Mouse (Mus musculus): ENCODE results near the gene Ppfia4.

Ppfia4 gene

DNA sequence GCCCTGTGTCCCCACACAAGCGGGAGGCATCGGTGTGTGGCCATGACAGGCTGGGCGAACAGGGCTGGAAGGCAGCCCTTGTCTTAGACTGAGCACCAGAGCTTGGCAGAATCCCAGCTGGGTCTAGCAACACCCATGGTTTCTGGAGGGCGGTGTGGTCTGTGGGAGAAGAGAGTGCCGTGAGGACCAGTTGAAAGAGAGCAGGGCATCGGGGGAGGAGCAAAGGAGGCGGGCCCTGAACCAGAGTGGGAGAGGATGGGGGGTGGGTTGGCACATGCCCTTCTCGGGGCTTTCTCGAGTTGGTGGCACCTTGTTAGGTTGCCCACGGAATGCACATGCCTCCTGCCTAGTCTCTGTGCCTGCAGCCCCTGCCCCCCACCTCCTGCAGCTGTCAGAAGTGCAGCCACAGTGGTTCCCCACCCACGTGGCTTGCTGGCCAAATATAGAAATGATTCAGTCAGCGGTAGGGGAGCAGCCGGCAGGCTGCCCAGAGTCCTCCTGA lies at the start of gene Ppfia4:
TSS of gene Ppfia4 (minus strand) at position 159 of the 502 bp plus-strand sequence.
- in situ Hi-C loops (cut with MboI, MseI): loop anchor here in 1 of 2 experiments (5.0 kb wide), 1 partner anchor 181 kb away; no protein-coding TSS in a partner anchor

DNA sequence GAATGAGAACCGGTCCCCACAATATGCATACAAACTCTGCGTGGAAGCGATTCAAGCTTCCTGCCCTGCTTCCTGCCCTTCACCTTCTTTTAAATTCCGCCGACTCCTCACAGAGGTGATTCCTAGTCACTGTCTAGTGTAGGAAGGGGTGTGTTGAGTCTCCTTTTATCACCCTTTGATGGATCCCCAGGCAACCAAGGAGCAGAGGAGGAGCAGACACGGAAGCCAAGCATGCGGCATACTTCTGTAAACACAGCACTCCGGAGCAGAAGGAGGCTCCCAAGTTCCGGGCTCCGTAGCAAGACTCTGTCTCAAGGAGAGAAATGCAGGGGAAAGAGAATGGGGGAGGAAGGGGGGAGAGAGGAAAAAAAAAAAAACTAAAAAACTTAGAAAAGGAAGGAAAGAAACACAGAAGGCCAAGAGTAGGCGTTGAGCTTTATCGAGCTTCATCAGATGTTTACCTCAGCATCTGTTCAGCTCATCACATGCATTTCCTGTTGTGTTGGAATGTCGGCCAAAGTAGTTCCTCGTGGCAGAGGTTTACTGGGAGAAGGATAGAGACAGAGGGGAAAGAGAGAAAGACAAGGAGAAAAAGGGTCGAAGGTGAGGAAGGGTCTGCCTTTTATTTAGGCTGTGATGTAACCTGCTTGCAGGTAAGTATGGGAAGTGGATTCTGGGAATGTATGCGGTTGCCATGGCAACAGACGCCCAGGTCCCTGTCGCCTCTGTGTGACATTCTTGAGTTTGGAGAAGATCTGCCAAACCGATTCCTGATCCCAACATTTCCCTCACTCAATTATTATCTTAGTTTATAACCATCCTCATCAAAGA lies 49.3 kb upstream of the Ppfia4 start:
- in situ Hi-C loops (cut with MboI, MseI): no loop called here

DNA sequence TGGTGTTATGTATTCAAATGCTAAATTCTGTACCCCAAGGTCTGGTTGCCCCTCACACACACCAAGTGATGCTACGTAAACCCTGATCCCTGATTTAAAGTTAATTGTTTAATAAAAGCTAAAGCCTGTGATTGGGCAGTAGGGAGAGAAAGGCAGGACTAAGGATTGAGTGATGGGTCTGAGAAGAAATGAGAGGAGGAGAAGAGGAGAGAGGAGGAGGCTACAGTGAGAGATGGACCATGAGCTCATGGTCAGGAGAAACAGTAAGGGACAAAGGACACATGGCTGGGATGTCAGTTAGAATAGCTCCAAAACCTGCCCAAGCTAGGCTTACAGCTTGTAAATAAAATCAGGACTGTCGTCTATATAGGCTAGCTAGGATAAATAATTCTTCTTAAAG lies 48.3 kb upstream of the Ppfia4 start:
- in situ Hi-C loops (cut with MboI, MseI): no loop called here

DNA sequence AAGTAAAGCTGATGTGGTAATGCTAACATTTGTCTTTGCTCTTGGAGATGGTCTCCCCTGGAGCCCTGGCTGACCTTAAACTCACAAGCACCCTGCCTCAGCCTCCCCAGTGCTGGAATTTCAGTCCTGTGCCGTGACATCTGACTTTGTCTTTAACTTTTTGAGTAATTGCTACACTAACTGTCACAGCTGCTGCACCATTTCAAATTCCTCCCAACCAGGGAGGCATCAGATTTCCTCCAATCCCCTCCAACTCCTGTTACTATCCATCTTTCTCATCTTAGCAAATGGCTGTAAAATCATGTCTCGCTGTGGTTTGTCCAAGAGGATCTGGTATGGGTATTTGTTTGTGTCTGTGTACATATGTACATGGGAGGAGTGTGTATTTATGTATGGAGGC lies 41.4 kb upstream of the Ppfia4 start:
- in situ Hi-C loops (cut with MboI, MseI): no loop called here

DNA sequence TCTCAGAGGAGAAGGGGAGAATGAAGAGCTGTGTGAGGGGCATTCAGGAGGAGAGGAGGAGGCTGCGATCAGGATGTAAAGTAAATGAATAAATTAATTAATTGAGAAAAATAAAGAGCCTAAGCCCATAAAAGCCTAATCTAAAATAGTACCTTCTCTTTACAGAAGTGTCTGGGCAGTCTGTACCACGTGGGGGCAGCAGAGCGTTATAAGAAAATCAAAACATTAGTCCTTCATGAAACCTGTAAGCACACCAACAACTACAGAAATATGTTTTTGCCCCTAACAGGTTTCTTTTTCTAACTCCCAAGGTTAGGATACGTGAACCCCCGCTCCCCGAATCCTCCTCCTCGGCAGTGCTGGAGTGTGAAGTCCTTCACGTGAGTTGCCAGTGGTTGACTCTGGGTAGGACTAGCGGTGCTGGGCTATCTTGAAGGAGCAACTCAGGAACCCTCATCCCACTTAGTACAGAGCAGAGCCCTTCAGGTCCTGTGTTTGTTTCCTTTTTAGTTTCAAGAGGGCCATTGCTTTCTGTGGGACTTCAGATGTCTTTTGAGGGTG lies 36.1 kb upstream of the Ppfia4 start:
- in situ Hi-C loops (cut with MboI, MseI): loop anchor here in 1 of 2 experiments (5.0 kb wide), 1 partner anchor 83 kb away; no protein-coding TSS in a partner anchor

DNA sequence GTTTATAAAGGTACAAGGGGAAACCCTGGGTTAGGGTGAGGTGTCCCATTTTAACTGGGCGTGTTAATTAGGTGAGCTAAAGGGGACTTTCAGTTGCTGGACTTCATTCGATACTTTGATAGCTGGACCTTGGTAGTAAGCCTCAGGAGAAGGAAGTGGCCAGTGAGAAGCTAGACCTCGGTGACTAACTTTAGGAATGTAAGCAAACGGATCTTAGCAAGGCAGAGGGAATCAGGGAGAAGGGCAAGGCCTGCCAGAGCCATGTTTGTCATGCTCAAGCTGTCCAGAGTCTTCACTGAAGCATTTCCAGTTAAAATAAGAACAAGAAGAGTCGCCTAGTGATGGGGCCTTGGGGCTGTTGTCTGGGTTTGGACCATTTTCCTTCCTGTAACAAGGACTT lies 32.8 kb upstream of the Ppfia4 start:
- in situ Hi-C loops (cut with MboI, MseI): loop anchor here in 1 of 2 experiments (5.0 kb wide), 1 partner anchor 87 kb away; no protein-coding TSS in a partner anchor

DNA sequence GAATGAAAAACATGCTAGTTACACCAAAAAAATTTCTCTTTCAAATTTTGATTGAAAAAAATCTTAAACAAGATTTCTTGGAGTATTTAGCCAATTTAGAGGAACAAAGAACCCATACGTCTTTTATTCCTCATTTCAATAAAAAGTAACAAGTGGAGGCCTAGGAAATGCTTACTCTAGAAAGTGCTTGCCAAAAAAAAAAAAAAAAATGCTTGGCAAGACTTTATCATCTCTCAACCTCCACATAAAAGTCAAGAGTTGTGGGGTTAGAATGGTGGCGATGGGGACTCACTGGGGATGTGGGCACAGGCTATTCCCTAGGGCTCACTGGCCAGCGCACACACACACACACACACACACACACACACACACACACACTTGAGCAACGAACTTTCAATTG lies 30.5 kb upstream of the Ppfia4 start:
- in situ Hi-C loops (cut with MboI, MseI): no loop called here

DNA sequence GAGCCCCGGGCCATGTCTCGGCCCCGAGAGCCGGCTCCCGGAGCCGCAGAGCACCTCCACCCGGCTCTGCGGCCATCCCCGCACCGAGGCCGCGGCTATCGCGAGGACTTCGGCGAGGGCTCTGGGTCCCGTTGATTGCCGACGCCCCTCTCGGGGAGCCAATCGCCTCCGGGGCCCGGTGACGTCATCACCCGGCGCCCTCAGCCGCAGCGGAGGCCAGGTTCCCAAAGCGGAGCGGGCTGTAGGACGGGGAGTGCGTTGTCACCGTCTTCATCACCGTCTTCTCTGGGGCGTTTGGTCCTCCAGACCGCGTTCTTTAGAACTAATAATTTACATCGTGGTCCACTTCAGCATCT lies 29.1 kb upstream of the Ppfia4 start, which contains the start of gene Tmem183a:
TSS of gene Tmem183a (minus strand) at position 123 of the 356 bp plus-strand sequence.
- in situ Hi-C loops (cut with MboI, MseI): no loop called here

DNA sequence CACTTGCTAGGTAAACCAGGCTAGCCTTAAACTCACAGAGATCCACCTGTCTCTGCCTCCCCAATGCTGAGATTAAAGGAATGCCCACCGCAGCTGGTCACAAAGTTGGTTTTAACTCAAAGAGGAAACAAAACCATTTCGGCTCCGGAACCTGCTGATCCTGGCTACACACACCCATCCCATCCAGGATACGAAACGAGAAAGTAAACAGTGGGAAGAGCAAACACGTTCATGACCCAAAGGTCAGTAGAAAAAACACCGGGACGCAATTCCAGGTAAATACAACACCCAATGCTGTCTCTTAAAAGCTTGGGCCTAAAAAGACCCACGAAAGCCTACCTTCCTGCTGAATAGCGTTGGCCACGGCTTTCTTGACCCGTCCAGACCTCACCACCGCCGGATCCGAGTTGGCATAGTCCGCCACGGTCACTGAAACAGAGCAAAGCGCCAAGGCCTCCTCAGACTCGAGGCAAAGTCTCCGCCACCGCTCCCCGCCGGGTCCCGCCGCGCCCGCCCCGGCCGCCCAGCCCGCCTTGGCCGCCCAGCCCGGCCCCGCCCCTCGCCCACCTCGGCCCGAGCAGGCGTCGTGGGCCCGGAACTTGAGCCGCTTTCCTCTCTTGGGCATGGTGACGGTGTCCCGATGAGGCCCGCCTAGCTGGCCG lies 28.6 kb upstream of the Ppfia4 start:
- in situ Hi-C loops (cut with MboI, MseI): no loop called here

DNA sequence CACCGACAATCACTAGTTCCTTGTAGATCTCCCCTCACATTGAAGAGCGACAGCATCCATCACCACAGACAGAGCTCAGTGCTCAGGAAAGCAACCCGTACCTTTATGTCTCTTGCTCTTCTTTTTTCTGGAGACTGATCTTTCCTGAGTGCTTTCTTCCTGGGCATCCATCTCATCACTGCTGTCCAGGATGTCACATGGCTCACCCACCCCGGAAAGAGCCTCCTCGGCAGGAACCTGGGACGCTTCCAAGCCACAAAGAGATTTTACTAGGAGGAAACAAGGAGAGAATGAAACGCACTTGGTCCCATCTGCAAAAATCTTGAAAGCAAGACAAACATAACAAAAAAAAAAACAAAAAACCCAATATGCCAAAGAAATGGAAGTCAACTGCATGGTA lies 27.9 kb upstream of the Ppfia4 start:
- in situ Hi-C loops (cut with MboI, MseI): no loop called here

DNA sequence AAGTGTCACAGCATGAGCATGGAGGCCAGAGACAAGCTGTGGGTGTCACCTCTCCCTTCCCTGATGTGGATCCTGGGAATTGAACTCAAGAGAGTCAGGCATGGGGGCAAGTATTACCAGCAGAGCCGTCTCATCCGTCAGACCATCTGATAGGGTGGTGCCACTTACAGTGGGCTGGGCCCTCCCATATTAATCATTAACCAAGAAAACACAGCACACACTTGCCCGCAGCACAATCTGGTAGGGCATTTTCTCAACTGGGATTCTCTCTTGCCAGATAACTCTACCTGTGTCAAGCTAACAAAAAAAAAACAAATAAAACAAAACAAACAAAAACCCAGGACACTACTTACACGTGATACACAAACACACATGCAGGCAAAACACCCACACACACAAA lies 24.7 kb upstream of the Ppfia4 start:
- in situ Hi-C loops (cut with MboI, MseI): loop anchor here in 1 of 2 experiments (5.0 kb wide), 1 partner anchor 50 kb away; the partner anchor contains the start of gene Cyb5r1

DNA sequence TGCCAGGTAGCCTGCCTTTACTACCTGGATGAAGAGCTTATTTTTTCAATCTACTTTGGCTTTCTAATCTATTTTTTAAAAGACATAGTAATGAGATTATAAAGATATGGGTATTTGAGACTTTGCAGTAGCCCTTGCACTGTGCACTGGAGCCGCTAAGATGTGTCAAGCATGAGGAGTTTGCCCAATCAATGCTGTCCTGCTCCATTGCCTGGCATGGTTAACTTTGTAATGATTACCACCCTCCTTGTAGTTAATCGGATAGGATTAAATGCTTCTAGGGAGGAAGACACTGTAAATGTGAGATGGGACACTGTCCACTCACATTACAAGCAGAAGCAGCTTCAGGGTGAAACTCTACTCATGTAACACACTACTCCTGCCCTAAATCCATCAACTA lies 20.6 kb upstream of the Ppfia4 start:
- in situ Hi-C loops (cut with MboI, MseI): no loop called here

DNA sequence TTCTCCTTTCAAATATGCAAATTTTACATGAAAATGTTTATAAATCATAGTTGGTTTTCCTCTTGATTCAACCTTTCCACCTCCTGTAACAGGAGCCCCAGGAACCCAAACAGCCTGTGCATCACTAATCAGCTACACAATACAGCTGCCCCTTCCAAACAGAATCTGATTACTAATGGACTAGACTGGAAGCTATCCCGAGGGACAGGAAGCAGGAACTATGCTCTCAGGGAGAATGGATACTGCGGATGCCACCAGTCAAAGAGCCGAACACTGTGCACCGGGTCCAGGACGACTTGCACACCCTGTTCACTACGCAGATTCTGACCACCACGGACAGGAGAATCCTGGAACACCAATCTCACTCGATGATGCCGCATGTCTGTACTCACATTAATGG lies 15.1 kb upstream of the Ppfia4 start:
- in situ Hi-C loops (cut with MboI, MseI): no loop called here

DNA sequence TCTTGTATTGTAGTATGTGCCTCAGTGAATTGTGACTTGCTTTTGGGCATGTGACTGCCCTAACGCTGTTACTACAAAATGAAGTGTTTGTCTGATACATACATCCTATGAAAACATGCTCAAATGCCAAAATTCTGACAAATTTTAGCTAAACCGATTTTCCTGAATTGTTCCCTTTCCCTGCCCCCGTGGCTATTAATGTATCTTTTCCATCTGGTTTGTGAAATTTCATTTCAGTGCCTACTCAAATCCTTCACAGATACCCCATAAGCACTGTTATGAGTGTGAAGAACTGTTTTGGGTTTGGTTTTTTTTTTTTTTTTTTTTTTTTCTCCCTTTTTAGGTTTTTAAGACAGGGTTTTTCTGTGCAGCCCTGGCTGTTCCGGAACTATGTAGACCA lies 12.3 kb upstream of the Ppfia4 start:
- in situ Hi-C loops (cut with MboI, MseI): no loop called here

DNA sequence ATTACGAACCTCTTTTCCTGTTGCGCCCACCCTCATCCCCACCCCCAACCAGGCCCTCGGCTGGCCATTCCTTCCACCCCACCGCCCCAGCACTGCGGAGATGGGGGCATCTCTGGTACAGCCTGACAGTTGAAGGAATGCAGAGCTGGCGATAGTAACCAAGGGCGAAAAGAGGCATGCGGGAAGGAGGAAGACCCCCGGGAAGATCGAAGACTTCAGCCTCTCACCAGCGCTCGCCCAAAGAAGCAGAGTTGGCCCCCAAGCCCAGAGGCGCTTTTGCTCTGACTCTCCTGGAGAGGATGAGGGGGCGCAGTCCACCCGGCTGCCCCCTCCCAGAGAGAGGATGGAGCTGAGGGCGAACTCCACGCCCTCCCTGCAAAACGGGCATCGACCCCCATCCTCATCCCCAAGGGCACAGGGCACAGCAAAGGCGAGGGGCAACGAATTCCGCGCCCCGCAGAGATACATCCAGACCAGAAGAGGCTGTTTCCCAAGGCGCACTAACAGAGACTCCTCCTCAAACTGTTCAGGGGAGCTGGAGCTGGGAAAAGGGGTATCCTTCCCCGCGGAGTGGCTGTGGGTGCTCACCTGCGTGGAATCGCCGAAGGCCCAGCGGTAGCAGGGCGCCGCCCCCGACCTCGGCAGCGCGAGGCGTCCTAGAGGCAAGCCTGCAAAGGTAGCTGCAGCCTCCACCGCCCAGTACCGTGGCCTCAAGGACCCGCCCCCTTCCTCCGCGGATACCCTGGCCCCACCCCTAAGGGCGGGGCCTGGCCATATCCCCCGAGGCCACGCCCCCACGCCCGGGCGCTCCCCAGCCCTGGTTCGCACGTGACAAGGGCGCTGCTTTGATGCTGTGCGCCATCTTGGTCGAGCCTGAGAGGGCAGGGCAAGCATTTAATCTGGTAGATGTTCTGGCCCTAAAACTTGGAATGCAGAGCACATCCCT lies 11.6 kb upstream of the Ppfia4 start:
- in situ Hi-C loops (cut with MboI, MseI): no loop called here

DNA sequence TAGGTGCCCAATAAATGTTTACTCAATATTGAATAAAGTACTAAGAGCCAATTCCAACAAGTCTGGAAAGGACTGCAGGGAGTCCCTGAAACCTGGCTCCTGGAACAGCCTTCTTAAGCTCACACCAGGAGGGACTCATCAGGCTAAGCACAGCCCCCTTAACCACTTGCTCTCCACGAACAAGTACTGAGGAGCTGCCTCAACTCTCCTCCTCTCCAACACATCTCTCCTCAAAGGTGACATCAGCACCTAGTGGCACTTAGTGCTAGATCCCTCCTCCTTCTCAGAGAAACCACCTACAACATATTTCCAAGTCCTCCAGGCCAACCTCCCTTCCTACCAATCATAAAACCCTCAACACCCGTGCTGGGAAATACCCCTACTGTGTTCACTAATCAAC lies 10.8 kb upstream of the Ppfia4 start:
- in situ Hi-C loops (cut with MboI, MseI): no loop called here

DNA sequence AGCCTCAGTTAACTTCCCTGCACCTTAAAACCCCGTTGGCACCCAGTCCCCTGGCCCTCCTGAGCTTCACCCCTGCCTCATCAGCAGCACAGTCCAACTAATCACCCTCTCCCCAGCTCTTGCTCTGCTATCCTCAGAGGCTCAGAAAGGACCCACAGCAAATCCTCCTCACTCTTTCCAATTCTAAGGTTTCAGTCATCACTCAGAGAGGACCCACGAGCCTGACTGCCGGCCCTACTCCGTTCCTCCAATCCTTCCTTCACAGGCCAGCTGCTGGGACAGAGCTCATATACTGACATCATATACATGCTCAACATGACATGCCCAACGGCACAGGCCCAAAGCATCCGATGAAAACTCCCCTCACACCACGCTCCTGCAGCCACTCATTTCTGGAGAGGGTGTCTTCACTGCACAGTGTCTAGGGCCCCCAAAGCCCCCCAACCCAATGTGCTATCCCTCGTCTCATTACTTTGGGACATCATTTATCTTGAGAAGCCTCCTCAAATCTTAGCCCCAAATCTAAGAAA lies 10.1 kb upstream of the Ppfia4 start:
- in situ Hi-C loops (cut with MboI, MseI): no loop called here

DNA sequence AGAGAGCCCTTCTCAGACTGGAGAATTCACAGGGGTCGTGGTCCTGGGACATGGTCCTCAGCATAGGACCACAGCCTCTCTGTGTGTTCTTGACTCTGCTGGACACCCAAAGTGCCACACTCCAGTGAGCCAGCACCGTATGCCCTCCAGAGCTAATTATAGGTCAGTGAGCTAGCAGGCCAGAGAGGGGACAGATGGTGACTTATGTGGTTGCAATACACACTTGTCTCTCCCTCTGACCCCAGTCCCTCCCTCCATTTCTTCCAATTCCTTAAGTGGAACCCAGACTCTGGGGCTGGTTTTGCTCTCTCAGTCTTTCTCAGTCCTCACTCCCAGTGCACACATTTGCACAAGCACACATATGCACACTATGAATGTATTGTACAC lies 9.5 kb upstream of the Ppfia4 start:
- in situ Hi-C loops (cut with MboI, MseI): no loop called here

DNA sequence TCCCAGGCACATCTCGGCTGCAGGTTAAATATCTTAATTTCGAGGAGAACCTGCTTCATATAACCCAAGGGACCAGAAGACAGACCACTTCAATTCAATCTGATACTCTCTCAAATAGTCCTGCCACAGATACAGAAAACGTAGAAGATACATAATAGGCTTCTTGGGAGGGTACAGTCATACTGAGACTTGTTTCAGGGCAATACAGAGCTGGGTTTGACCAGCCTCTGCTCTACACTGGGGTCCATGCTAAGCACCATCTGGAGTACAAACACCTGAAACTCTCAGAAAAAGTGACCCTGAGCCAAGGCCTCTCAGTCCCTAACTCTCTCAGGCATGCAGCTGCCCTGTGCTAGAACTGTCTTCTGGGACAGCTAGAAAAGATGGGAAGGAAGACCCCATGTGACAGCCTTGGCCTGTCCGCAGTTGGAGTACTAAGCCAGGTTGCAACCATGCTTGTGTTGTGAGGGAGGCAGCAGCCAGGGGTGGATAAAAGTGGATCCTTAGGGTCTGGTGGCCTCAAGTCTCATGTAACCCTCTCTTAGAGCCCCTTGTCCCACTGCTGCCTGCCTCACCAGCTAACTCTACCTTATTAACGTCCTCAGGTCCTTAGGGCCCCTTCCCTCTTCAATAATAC lies 9.0 kb upstream of the Ppfia4 start:
- in situ Hi-C loops (cut with MboI, MseI): no loop called here

Data from T-helper 17 cell (primary cell).